ENCODE assay signal across 7 mouse cellular contexts in the genomic region with DNA sequence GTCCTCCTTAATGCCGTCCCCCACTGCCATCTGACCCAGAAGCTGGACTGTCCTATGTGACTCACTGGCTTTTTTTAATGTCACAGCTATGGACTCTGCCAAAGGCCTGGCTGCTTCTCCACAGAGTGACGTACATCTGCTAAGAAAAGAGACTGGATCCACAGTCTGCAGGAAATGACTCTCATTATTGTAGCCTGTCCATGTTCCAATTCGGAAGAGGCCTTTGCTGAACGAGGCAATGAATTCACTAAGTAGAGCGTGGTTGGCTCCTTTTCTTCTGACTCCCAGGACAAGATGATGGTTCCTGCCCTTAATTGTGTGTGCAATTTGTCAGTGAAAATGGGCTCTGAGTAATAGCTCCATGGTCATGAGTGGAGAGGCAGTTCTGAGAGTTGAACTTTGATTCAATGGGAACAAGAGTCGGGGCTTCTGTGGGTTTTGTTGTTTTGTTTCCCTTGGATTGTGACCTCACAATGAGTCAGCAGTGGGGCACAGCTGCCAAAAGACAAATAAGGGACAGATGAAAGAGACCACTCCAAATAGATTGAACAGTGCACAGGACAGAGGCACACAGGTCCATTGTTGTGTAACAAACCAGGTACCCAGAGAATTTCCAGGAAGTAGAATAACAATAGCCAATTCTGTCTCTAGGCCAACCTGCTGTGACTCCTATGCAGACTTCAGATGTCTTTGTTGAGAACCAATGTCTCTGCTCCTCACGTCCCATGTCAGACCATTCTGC.
DNase-seq lines count a peak whose midpoint lies in the region.

No protein-coding gene starts in this region.

- intact Hi-C loops in heart, postnatal 36 days (cut with DNase I), result loop anchor here (2.0 to 10.0 kb wide), 4 partner anchors 41 to 461 kb away; no protein-coding TSS in a partner anchor

- peak; percentile 52 for DNase-seq in 3134 (ENCODE audit: extremely low read depth, insufficient read length, low spot score)
- DNase-seq in ES-CJ7 (ENCODE audit: low read depth, low spot score), result peak; percentile 81
- peak; percentile 34 to 41 for DNase-seq in cerebellum, postnatal 36 days
- DNase-seq in heart, postnatal 36 days, result peak; percentile 54 to 59
- DNase-seq in thymus, postnatal 4 days, result no peak
- DNase-seq in ovary, postnatal 14 days (ENCODE audit: low spot score), result no peak
- DNase-seq in spleen, postnatal 10 days (ENCODE audit: low spot score in 2 of 2), result no peak

Comparison
In these comparisons a context has a peak if more than half of its experiments do, and no peak if none do; other contexts are left out.
1. DNase-seq: peak in 3134 (single experiment), ES-CJ7 (single experiment), cerebellum, postnatal 36 days (2 of 2) and heart, postnatal 36 days (2 of 2); none in thymus, postnatal 4 days (single experiment), ovary, postnatal 14 days (single experiment) and spleen, postnatal 10 days (0 of 2).